Mouse (Mus musculus) B cell, adult 2 months (primary cell): ENCODE data around the gene Gpr19.
A peak's percentile ranks its signal among the peaks of the same experiment; 100 is the strongest.

Source experiments
- DNase-seq, 2 experiments: peaks; one replicate each; pipeline ENCODE4 v3.0.0; 2022

Gpr19 gene

GRCm38 (mm10) chr6:134898095-134898965 is at the start of gene Gpr19:
Gene Gpr19 (minus strand): TSS chr6:134898578.
- no peak for DNase-seq

- peak; percentile 79 for DNase-seq
Observed at GRCm38 (mm10) chr6:134947311-134948087, 49.1 kb upstream of the Gpr19 start.

- no peak for DNase-seq
Observed at GRCm38 (mm10) chr6:134946858-134947257, 48.5 kb upstream of the Gpr19 start.

GRCm38 (mm10) chr6:134946054-134946453 is 47.7 kb upstream of the Gpr19 start:
- no peak for DNase-seq

DNA sequence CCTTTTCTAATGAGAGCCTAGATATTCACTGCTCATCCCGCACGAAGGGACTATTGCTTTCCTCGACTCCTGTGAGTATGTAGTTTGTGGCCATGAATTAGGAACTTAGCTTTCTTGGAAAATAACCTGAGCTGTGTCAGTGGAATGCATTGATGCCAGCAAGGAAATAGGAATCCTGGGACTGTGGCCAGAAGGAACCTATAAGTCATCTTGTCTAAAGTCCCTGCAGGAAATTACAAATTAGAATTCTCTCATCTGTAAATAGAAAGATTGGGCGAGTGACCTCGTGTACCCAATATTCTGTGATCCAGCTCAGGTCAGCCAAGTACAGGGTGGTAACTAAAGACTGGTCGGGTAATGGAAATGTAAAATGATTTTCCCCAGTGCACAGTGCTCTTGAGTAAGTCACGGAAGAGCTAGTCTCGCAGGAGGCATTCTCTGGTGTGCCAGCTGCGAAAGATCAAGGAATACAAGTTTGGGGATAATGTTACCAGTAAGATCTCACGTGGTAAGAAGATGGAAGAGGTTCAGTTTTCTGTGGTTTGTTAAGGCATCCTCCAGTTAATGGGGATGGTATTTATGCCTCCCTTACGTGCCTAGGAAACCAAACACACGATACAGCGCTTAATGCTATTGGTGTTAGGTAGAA is 45.5 kb upstream of the Gpr19 start:
- no peak for DNase-seq

DNA sequence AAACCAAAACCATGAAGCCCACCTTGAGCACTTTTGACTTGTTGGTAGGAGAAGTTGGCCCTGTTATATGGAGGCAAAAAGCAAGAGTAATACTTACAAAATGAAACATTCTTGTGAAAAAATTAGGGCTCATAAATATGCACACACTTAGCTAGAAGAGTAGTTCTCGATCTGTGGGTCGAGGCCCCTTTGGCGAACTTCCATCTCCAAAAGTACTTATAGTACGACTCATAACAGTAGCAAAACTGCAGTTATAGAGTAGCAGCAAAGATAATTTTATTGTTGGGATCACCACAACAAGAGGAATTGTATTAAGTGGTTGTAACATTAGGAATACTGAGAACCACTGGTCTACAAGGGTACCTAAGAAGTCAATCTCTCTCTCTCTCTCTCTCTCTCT is 41.4 kb upstream of the Gpr19 start:
- DNase-seq: no peak

DNA sequence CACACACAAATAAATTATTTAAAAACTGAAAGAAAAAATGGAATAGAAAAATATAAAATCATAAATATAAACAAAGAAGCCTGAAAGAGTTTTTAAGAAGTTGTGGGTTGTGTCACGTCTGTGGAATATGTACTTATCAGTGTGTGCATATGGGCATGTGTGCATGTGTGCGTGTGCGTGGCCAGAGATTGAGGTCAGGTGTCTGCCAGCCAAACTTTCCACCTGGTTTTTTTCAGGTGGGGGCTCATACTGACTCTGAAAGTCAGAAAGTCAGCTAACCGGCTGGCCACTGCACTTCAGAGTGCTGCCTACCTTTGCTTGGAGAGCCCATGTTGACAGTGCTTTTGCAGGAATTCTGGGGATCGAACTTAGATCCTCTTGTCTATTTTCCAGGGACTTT is 35.9 kb upstream of the Gpr19 start:
- no peak for DNase-seq

DNA sequence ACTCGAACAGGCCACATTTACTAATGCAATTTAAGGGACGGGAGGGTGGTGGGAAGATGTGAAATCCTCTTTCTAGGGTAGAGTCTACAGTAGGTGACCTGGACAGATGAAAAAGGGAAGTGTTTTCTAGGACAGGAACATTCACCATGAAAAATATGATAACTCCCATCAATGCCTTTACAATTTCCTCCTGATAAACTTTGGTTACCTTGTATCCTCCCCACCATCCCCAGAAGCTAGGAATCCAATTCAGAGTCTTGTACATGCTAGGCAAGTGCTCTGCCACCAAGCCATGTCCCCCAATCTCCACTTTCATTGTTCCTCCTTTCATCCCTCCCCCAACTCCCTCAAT is 34.8 kb upstream of the Gpr19 start:
- DNase-seq: no peak

- DNase-seq: no peak
Observed at GRCm38 (mm10) chr6:134932486-134933206, 34.3 kb upstream of the Gpr19 start.

- DNase-seq: no peak
Observed at GRCm38 (mm10) chr6:134931146-134931545, 32.8 kb upstream of the Gpr19 start.

DNA sequence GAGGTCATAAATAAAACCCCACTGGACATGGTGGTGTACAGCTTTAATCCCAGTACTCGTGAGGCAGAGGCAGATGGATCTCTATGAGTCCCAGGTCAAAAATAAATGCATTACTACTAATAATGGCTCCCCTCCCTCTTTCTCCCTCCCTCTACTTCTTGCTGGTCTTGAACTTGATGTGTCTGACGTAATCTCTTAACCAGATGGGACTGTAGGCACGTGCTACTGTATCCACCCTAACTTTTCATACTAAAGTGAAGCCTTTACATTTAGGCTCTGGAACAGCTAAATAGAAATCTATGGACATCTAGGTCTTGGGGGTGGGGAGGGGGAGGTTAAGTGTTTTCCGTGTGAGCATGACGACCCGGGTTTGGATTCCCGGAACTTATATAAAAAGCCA is 32.0 kb upstream of the Gpr19 start:
- no peak for DNase-seq

DNA sequence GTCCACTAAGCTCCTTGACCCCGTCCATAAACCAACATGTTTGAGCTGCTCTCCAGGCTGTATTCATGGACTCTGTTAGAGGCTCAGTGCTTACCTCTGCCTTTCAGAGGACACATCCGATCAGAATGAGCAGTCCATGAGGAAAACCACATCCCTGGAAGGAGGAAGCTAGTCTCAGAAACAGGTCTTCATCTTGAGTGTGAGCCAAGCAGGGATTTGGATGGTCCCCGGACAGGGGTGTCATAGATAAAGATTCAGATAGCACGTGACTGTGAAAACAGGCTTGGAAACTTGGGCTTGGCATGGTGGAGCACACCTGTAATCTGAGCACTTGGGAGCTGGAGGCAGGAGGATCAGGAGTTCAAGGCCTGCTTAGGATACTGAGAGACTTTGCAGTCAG is 31.5 kb upstream of the Gpr19 start:
- no peak for DNase-seq

- peak in 1 of 2 experiments; percentile 49 for DNase-seq
Observed at GRCm38 (mm10) chr6:134928889-134929310, 30.5 kb upstream of the Gpr19 start.

GRCm38 (mm10) chr6:134928096-134928888 is 29.9 kb upstream of the Gpr19 start:
- peak; percentile 80 to 83 for DNase-seq

DNA sequence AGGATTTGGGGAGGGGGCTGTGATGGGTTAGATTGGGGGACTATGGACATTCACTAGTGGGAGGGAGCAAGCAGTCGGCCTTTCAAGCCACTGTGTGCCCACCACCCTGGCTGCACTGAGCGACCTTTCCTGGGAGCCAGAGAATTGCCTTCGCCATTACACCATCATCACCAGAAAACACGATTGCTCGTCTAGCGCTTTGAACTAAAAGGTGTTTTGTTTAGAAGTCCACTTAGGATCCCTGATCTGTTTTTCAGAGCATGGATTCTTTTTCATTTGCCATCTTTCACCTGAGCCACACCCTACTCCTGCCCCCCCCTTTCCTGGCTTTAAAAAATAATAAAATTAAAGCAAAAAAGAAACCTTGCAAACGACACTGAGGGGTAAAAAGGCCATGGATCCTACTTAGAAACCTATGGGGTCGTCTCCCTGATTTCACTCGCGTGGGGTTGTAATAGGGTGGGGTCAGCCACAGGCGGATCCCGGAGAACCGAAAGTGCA is 29.3 kb upstream of the Gpr19 start:
- DNase-seq: peak in 1 of 2 experiments; percentile 59

GRCm38 (mm10) chr6:134926803-134927594 is 28.6 kb upstream of the Gpr19 start:
- DNase-seq: peak; percentile 69 to 72

DNA sequence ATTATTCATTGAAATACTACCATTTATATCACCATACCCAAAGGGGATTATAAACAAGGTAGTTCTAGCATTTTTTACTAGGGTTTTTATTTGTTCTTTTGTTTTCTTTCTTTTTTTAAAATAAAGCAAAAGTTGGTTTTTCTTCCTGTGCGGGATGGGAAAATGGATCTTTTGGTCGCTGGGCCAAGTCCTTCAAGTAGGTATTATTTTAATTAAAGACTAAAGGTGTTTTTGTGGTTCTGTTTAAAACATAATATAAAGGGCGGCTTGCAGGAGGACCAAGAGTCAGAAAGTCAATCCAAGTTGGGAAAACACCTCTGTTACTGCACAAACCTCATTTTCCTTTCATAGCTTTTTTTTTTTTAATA is 27.9 kb upstream of the Gpr19 start:
- DNase-seq: no peak

- no peak for DNase-seq
Observed at GRCm38 (mm10) chr6:134925673-134926337, 27.4 kb upstream of the Gpr19 start.

- no peak for DNase-seq
Observed at GRCm38 (mm10) chr6:134924262-134924661, 25.9 kb upstream of the Gpr19 start.

DNA sequence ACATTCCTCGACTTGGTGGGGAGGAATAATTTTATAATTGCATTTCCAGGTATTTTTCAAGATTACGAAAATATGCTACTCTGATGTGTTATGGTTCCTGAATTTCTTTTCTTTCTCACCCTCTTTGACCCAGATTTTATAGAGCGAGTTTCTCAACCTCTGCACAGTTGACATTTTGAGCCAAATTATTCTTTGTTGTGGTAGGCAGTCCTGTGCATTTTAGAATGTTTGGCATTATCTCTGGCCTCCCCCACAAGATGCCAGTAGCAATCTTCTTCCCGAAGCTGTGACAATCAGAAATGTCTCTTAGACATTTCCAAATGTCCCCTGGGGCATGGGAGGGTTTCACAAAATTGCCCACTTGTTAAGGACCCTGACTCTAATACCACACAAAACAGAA is 25.3 kb upstream of the Gpr19 start:
- no peak for DNase-seq
